Mouse (Mus musculus) embryonic facial prominence, embryonic 10.5 days (tissue): ENCODE results near the gene Vmn1r125. TPM values are rescaled to one million over a fixed set of nuclear protein-coding genes. Genes with fewer than 3 reads are reported as not detected.
"Not testable (repeated sequence)": the region's sequence is repeated elsewhere in the genome, so short reads cannot be mapped to it uniquely, and the experiment has no call there.

ENCODE experiments used
- DNase-seq: peaks from one replicate; pipeline ENCODE4 v3.0.0-alpha.2; 2017; ENCODE audit warnings: low spot score
- H3K27ac ChIP-seq: fragments of 300-500 bp; sonication (generic); replicated peaks from 2 replicates; pipeline ENCODE4 v1.5.1; 2016; ENCODE audit warnings: mild to moderate bottlenecking
- H3K27me3 ChIP-seq: fragments of 300-500 bp; sonication (generic); replicated peaks from 2 replicates; pipeline ENCODE4 v1.6.1; 2016; ENCODE audit warnings: low read depth, mild to moderate bottlenecking; ENCODE audit not compliant: poor library complexity, severe bottlenecking
- H3K36me3 ChIP-seq: fragments of 300-500 bp; sonication (generic); replicated peaks from 2 replicates; pipeline ENCODE4 v1.6.1; 2016; ENCODE audit warnings: mild to moderate bottlenecking, moderate library complexity
- H3K4me1 ChIP-seq: fragments of 300-500 bp; sonication (generic); 2 replicates; pipeline ENCODE4 v1.6.1; 2016
- H3K4me3 ChIP-seq: fragments of 300-500 bp; sonication (generic); 2 replicates; pipeline ENCODE4 v1.5.1; 2016; ENCODE audit warnings: mild to moderate bottlenecking, moderate library complexity
- H3K9me3 ChIP-seq: fragments of 300-500 bp; sonication (generic); 2 replicates; pipeline ENCODE4 v1.6.1; 2016; ENCODE audit warnings: mild to moderate bottlenecking
- WGBS: fragments of 180-500 bp; shearing (Covaris S2); methylation state at CpG from one replicate; pipeline ENCODE4 v1.1.7; 2016; 5-methylcytosine and 5-hydroxymethylcytosine counted together
- polyA plus RNA-seq: library from polyadenylated mRNA; unstranded; fragments of >200 nt; fragmentation: Nextera tagmentation; extraction: Ambion mirVana; gene quantifications from 2 replicates; pipeline ENCODE4 v1.2.1, GENCODE M21; 2016

Vmn1r125 gene
- polyA plus RNA-seq, result not detected in 2 replicates

GRCm38 (mm10) chr7:21271879-21272278, at the start of gene Vmn1r125:
Gene Vmn1r125, plus strand, starts transcription at chr7:21272179.
- not testable (repeated sequence) for H3K4me3 ChIP-seq, H3K9me3 ChIP-seq, DNase-seq, H3K27me3 ChIP-seq, H3K36me3 ChIP-seq, H3K4me1 ChIP-seq, H3K27ac ChIP-seq
- 78% methylated on average over 3 of the region's 3 CpGs for WGBS

DNA sequence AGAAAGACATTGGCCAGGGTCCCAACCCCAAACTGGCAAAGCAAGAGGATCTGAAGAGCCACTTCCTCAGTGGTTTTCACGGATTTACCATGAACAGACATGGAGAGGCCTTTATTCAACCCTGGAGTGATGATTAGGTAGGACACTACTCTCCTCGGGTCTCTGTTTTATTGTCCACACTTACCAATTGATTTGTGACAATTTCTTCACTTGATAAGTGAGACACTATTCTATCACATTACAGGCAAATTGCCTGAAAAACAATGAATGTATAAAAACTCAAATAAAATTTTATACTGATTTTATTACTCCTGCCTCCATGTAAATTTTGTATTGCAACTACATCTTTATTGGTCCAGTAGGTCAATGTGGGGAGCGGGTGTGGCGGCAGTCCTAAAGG, 11.5 kb upstream of the Vmn1r125 start, which contains the start of gene Vmn1r124:
Vmn1r124 (minus strand) TSS at position 101 of the 400 bp plus-strand sequence.
- not testable (repeated sequence) for DNase-seq, H3K27ac ChIP-seq, H3K27me3 ChIP-seq, H3K4me1 ChIP-seq, H3K4me3 ChIP-seq, H3K9me3 ChIP-seq, H3K36me3 ChIP-seq
- 76% methylated on average over 4 of the region's 4 CpGs for WGBS

DNA sequence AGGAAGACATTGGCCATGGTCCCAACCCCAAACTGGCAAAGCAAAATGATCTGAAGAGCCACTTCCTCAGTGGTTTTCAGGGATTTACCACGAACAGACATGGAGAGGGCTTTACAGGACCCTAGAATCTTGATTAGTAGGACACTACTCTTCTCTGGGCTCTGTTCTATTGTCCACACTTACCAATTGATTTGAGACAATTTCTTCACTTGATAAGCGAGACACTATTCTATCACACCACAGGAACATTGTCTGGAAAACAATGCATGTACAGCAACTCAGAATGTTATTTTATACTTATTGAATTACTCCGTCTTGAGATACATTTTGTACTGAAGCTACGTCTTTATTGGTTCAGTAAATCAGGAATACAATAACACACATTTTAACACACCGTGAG, 29.4 kb downstream of the Vmn1r125 start, which contains the start of gene Vmn1r126:
Vmn1r126 (minus strand) TSS at position 101 of the 400 bp plus-strand sequence.
- H3K4me1 ChIP-seq, H3K4me3 ChIP-seq, H3K27me3 ChIP-seq, H3K36me3 ChIP-seq, H3K27ac ChIP-seq, H3K9me3 ChIP-seq, DNase-seq: not testable (repeated sequence)
- WGBS, result no CpG with 5 or more reads among the region's 5 CpGs

DNA sequence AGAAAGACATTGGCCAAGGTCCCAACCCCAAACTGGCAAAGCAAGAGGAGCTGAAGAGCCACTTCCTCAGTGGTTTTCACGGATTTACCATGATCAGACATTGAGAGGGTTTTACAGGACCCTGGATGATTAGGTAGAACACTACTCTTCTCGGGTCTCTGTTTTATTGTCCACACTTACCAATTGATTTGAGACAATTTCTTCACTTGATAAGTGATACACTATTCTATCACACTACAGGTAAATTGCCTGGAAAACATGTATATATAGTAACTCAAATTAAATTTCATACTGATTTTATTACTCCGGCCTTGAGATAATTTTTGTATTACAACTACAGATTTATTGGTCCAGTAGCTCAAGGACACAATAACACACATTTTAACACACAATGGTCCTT, 47.8 kb downstream of the Vmn1r125 start, which contains the start of gene Vmn1r127:
Vmn1r127 (minus strand) TSS at position 101 of the 400 bp plus-strand sequence.
- not testable (repeated sequence) for DNase-seq, H3K9me3 ChIP-seq, H3K27ac ChIP-seq, H3K27me3 ChIP-seq, H3K36me3 ChIP-seq, H3K4me3 ChIP-seq, H3K4me1 ChIP-seq
- WGBS, result no CpG with 5 or more reads among the region's 3 CpGs

Other genes starting within 250 kb of the Vmn1r125 start
- not detected in 2 replicates for gene Vmn1r120, start 218.4 kb upstream of the Vmn1r125 start, polyA plus RNA-seq
- not detected in 2 replicates for gene Vmn1r121, start 173.7 kb upstream of the Vmn1r125 start, polyA plus RNA-seq
- not detected in 2 replicates for gene Vmn1r122, start 138.1 kb upstream of the Vmn1r125 start, polyA plus RNA-seq
- gene Vmn1r123, start 110.0 kb upstream of the Vmn1r125 start, polyA plus RNA-seq, result not detected in 2 replicates
- not detected in 2 replicates for gene Gm5157, start 81.8 kb upstream of the Vmn1r125 start, polyA plus RNA-seq
- gene Vmn1r124, start 11.6 kb upstream of the Vmn1r125 start, polyA plus RNA-seq, result not detected in 2 replicates
- not detected in 2 replicates for gene Vmn1r126, start 29.3 kb downstream of the Vmn1r125 start, polyA plus RNA-seq
- gene Vmn1r127, start 47.7 kb downstream of the Vmn1r125 start, polyA plus RNA-seq, result not detected in 2 replicates
- gene Vmn1r128, start 77.2 kb downstream of the Vmn1r125 start, polyA plus RNA-seq, result not detected in 2 replicates
- not detected in 2 replicates for gene Vmn1r129, start 89.1 kb downstream of the Vmn1r125 start, polyA plus RNA-seq
- not detected in 2 replicates for gene Gm6882, start 160.6 kb downstream of the Vmn1r125 start, polyA plus RNA-seq
- not detected in 2 replicates for gene Vmn1r130, start 239.6 kb downstream of the Vmn1r125 start, polyA plus RNA-seq